Mouse (Mus musculus) CH12F3 (cell line): ENCODE results near the gene Fam69b.

ENCODE experiments used
- in situ Hi-C: fragments of 300-500 bp; cut with MboI; formaldehyde crosslinking; loops from 2 replicates; pipeline ENCODE4 v1.14.3; 2020; ENCODE audit warnings: low sequenced_read_pairs

Gene Fam69b

GRCm38 (mm10) chr2:26597810-26598209 is 30.4 kb upstream of the Fam69b start:
- in situ Hi-C loops = no loop called here

- in situ Hi-C loops = no loop called here
Measured at GRCm38 (mm10) chr2:26598462-26598861, 29.8 kb upstream of the Fam69b start.

- in situ Hi-C loops = no loop called here
Measured at GRCm38 (mm10) chr2:26599965-26600364, 28.3 kb upstream of the Fam69b start.

- in situ Hi-C loops = no loop called here
Measured at GRCm38 (mm10) chr2:26600664-26601063, 27.6 kb upstream of the Fam69b start.

- in situ Hi-C loops = no loop called here
Measured at GRCm38 (mm10) chr2:26601595-26601994, 26.7 kb upstream of the Fam69b start.

- in situ Hi-C loops = no loop called here
Measured at GRCm38 (mm10) chr2:26602631-26603030, 25.6 kb upstream of the Fam69b start.

- in situ Hi-C loops = no loop called here
Measured at GRCm38 (mm10) chr2:26603159-26603558, 25.1 kb upstream of the Fam69b start.

- in situ Hi-C loops = no loop called here
Measured at GRCm38 (mm10) chr2:26603720-26604671, 24.3 kb upstream of the Fam69b start, which contains the start of gene Agpat2. Gene Agpat2, minus strand, starts transcription at chr2:26604417.

GRCm38 (mm10) chr2:26605331-26605730 is 22.9 kb upstream of the Fam69b start:
- in situ Hi-C loops = no loop called here

GRCm38 (mm10) chr2:26606579-26606978 is 21.7 kb upstream of the Fam69b start:
- in situ Hi-C loops = no loop called here

- in situ Hi-C loops = no loop called here
Measured at GRCm38 (mm10) chr2:26607056-26607910, 21.0 kb upstream of the Fam69b start.

- in situ Hi-C loops = no loop called here
Measured at GRCm38 (mm10) chr2:26608781-26609180, 19.5 kb upstream of the Fam69b start.

GRCm38 (mm10) chr2:26609261-26609661 is 19.0 kb upstream of the Fam69b start:
- in situ Hi-C loops = no loop called here

GRCm38 (mm10) chr2:26610526-26610925 is 17.7 kb upstream of the Fam69b start:
- in situ Hi-C loops = no loop called here

- in situ Hi-C loops = no loop called here
Measured at GRCm38 (mm10) chr2:26611054-26611453, 17.2 kb upstream of the Fam69b start.

- in situ Hi-C loops = no loop called here
Measured at GRCm38 (mm10) chr2:26611896-26612295, 16.4 kb upstream of the Fam69b start.

GRCm38 (mm10) chr2:26614903-26615302 is 13.4 kb upstream of the Fam69b start:
- in situ Hi-C loops = no loop called here

GRCm38 (mm10) chr2:26615459-26616124 is 12.7 kb upstream of the Fam69b start:
- in situ Hi-C loops = no loop called here

GRCm38 (mm10) chr2:26617331-26617730 is 10.9 kb upstream of the Fam69b start:
- in situ Hi-C loops = no loop called here

- in situ Hi-C loops = no loop called here
Measured at GRCm38 (mm10) chr2:26617928-26618327, 10.3 kb upstream of the Fam69b start.

GRCm38 (mm10) chr2:26621246-26621645 is 7.0 kb upstream of the Fam69b start:
- in situ Hi-C loops = no loop called here
